Mouse (Mus musculus) cerebellum, adult 9-10 months (tissue): ENCODE data around the gene Prkar1b.

ENCODE experiments used
- DNase-seq: peaks from one replicate; pipeline ENCODE4 v3.0.0; 2022

Gene Prkar1b

GRCm38 (mm10) chr5:139145726-139146125, 4.1 kb downstream of the Prkar1b start:
- DNase-seq = peak; percentile 53

DNA sequence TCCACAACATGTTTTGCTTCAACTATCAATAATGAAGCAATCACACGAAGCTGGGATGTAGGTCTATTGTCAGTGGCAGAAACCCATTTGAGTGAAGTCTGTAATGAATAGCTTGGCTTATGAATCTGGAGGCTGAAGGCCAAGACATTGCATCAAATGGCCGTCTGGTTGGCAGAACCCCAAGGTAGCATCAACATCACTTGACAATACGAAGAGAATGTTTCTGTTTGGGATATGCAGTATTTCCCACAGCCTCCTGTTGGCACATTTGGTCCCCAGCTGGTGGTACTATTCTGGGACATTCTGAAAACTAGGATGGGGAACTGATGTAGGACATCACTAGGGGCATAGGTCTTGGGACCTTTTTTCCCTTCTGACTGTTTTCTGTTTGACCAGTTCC, 5.9 kb downstream of the Prkar1b start:
- peak; percentile 54 for DNase-seq

DNA sequence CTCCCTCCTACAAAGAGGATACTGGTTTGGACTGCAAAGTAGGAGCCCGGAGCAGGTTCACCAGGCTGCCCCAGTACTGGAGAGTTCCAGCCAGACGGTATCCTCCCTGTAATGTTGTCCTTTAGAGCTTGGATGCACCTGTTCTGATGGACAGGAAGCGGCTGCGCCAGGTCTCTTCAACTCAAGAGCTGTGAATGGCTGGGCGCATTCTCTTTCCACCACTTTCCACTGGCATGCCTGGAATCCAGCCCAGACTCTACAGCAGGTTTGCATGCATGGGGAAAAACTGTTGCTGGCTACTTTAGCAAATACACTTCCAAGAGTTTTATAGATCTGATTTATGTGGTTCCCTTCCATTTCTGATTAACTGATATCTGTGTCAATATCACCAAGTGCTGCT, 8.5 kb downstream of the Prkar1b start:
- DNase-seq = peak; percentile 65

DNA sequence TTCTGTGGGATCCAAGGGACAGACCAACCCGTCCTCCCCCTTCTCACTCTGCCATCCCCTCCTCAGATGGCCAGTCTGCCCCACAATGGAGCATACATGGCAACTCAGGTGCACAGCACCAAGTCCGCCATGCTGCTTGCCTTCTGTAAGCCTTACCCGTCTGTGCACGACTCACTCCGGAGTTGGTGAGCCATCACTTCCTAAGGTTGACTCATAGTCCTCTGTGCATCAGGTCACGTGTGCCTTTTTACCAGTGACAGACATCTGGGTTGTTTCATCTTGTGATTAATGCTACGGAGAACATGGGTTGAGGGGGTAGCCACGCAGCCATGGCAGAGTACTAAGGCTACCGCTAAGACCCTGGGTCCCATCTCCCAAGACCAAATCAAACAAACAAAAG, 9.2 kb downstream of the Prkar1b start:
- DNase-seq = peak; percentile 40

- DNase-seq = peak; percentile 75
These were observed 10.8 kb downstream of the Prkar1b start for GRCm38 (mm10) chr5:139138926-139139472.

DNA sequence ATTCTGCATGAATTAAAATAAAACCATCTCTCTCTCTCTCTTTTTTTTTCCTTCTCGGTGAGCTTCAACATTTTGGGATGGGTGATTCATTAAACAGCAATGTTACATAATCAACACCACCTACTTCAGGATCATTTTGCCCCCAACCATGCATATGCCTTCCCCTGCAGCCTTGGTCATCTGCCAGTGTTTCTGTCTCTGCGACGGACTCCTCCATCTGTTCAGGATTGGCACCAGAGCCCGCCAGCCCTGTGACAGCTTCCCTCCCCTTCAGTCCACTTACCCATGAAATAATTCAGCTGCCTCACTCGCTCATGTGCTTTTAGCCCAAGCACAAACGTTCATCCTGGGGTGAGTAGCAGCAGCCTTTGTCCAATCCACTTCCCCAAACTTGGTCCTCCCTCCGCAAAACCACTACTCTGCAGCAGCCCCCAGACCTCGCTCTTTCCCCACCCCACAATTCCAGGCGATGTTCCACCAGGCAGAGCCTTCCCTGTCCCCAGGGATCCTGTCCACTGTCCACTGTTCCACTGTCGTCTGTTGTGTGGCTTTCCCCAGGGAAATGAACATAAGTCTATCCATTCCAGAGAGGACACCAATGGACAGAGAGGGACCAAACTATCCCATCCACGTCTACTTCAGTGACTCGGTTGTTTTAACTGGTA, 11.4 kb downstream of the Prkar1b start:
- DNase-seq = peak; percentile 99

GRCm38 (mm10) chr5:139137176-139137575, 12.6 kb downstream of the Prkar1b start:
- DNase-seq = peak; percentile 49

GRCm38 (mm10) chr5:139136341-139136740, 13.5 kb downstream of the Prkar1b start:
- DNase-seq = peak; percentile 60

- DNase-seq = no peak
These were observed 15.3 kb downstream of the Prkar1b start for GRCm38 (mm10) chr5:139134501-139134900.

DNA sequence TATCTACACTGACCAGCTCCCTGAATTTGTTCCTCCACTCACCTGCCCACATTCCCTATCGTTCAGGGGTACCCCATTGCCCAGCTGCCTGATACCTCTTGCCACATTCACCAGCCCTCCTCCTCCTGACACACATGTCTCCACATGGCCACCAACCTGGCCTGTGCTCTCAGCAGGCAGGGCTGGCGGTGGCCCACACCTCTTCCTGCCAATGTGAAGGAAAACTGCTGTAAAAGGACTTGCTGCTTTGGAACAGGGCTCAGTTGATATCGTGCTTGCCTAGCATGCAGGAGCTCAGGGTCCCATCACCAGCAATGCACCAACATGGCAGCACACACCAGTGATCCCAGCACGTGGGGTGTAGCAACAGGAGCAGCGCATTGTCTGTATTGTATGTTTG, 19.4 kb downstream of the Prkar1b start:
- DNase-seq = peak; percentile 74

DNA sequence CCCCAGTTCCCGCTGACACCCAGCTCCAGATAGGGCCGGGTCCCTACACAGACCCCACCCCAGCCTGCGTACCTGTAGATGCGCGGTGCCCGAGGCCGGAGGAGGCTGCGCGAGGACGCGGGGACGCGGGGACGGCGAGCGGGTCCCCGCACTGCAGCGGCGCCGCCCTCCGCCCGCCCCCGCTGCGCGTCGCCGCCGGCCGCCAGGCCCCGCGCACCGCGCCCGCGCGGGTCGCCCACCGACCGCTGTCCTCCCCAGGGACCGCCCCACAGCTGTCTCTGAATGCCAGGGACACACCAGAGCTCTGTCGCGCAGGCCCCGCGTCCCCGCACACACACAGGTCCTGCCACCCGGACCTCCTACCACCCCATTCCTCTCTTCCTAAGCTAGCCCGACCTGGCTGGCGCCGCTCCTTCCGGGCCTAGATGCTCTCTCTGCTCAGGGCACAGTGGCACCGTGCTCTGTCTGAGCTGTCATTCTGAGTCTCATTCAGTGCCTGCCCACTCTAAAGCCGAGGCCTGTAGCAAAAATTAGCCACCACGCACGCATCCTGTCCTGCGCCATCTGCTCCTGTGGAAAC, 20.1 kb downstream of the Prkar1b start:
- peak; percentile 88 for DNase-seq

DNA sequence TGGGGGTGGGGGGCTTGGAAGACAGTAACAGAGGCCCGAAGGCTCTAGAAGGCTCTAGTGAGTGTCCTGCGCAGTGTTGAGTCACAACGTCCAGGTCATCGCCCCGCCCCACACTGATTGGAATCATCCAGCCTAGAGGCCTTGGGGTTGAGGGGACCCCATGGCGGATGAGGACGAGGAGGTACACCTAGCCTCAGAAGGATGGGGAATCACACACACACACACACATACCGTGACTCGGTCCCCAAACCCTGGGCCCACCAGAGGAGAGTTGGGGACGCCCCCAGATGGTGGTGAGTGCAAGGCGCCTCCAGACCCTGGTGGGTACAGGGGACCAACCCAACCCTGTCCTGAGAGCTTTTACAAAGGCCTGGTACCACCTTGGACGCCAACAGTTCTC, 20.7 kb downstream of the Prkar1b start:
- peak; percentile 77 for DNase-seq

DNA sequence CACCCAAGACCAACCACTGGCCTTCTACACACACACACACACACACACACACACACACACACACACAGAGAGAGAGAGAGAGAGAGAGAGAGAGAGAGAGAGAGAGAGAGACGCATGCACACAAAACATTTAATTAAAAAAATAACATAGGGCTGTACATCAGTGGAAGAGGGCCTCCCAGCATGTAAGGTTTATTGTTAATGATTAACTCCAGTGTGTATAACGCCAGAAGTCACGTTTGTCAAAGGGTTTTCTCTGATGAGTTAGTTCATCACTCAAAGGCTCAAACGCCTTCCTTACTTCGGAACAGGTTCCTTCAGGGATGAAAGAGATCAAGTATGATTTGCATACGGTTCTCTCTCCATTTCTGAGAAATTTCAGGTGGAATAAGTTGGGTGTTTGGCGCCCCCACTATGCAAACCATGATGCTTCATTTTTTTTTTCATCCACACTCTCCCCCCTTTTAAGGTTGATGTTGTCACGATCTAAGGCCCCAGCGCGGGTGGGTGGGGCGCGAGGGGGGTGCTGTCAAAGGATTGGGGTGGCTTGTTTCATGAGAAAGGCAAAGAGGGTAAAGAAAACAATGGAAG, 21.2 kb downstream of the Prkar1b start:
- DNase-seq = peak; percentile 62

- DNase-seq = peak; percentile 79
These were observed 24.1 kb downstream of the Prkar1b start for GRCm38 (mm10) chr5:139125717-139126116.

GRCm38 (mm10) chr5:139118961-139119276, 30.9 kb downstream of the Prkar1b start:
- DNase-seq = no peak

DNA sequence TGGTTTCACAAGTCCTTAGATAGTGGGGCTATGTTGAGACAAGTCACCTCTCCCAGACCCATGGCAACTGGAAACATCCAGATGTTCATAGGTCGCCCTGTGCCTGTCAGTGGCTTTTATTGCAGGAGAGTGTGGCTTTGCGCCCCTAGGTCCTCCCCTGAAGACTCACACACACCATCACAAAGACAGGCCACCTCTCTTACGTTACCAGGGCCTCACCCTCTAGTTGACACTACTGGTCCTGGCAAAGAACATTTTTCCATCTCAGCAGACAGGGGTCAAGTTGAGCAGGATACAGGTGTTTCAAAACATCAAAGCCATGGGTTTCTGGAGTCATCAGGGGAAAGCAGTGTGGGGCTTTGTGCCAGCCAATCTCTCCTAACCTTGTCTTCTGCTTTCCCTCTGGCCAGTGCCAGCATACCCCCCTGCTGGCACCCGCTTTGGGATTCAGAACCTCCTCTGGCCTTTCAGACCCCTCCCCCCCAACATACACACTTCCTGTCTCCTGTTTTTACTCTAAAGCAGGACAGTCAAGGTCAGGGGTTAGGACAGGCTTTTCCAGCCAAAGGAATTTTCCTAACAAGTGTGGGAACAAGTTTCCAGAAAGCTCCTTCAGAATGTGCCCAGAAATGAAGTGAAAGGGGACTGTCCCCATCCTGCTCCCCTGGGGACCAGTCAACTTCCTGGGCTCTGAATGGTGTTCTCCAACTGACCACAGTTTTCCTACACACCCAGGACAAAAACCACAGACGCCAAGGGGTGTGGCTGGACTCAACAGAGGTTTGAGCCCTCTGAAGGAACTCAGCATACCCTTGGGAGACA, 31.5 kb downstream of the Prkar1b start:
- DNase-seq = no peak

- no peak for DNase-seq
These were observed 34.3 kb downstream of the Prkar1b start for GRCm38 (mm10) chr5:139115507-139115906.

GRCm38 (mm10) chr5:139114876-139115275, 34.9 kb downstream of the Prkar1b start:
- no peak for DNase-seq

GRCm38 (mm10) chr5:139112418-139112817, 37.4 kb downstream of the Prkar1b start:
- DNase-seq = no peak

DNA sequence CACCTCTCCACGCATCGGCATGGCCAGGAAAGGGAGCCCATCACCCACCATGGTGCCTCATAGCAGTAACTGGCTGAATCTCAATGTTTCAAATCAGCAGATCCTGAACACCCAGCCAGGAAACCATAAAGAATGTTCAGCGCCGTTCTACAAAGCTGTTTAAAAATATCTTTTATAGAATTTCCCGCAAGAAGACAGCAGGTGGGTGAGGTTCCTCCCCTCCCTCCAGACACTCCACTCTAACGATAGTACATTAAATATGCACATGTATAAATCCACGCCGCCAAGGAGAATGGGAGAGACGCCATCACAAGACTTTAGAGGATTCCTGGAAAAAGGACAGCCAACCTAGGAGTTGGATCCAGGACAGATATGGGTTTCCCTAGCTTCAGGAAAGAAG, 37.8 kb downstream of the Prkar1b start:
- no peak for DNase-seq

GRCm38 (mm10) chr5:139110140-139110855, 39.5 kb downstream of the Prkar1b start:
- no peak for DNase-seq

- no peak for DNase-seq
These were observed 42.0 kb downstream of the Prkar1b start for GRCm38 (mm10) chr5:139107815-139108214.

DNA sequence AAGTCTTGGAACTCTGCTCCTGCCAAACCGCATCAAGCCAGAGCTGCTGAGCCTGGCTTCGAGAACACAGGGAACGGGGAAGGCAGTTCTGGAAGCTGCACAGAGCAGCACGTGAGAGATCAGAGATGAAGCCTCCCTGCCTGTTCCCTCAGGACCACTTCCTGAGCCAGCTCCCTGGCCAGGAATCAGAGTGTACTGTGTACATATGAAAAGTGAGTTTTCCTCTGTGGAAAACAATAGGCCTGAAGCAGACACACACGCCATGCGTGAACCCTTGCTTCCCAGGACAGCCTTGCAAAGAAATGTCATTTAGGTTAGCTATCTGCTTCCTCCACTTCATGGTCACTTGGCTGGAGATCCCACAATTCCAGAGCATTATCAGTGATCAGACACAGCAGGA, 48.0 kb downstream of the Prkar1b start:
- no peak for DNase-seq
